Mouse (Mus musculus) cortical plate, adult 2 months (tissue): ENCODE data around the gene Kif20b.

Experiments
- CTCF ChIP-seq: fragments of 200-500 bp; IDR thresholded peaks from 2 replicates; pipeline ENCODE4 v1.5.1; 2011; ENCODE audit warnings: mild to moderate bottlenecking, control low read depth, low read length; ENCODE audit not compliant: insufficient read depth; ENCODE audit errors: extremely low read depth
- POLR2A ChIP-seq: fragments of 200-500 bp; IDR thresholded peaks from 2 replicates; pipeline ENCODE4 v1.6.1; 2011; ENCODE audit warnings: mild to moderate bottlenecking, low read length, control low read depth; ENCODE audit not compliant: insufficient read depth; ENCODE audit errors: extremely low read depth

GRCm38 (mm10) chr19:34882443-34882842 is 39.7 kb upstream of the Kif20b start:
- TF ChIP-seq CTCF (no peak), POLR2A (no peak)
